Mouse (Mus musculus) hindbrain, postnatal 0 days (tissue): ENCODE measurements around the gene Olfr355. TPM values are rescaled to one million over a fixed set of nuclear protein-coding genes. Genes with fewer than 3 reads are reported as not detected.

Experiments
- ATAC-seq: fragments of 200-750 bp; cut with Nextera tagmentation; 2 replicates; pipeline ENCODE4 v1.8.0; 2017; ENCODE audit warnings: mild to moderate bottlenecking, moderate TSS enrichment, moderate library complexity
- DNase-seq: peaks from one replicate; pipeline ENCODE4 v3.0.0-alpha.2; 2015; ENCODE audit warnings: low spot score
- H3K27ac ChIP-seq: fragments of 300-500 bp; sonication (generic); 2 replicates; pipeline ENCODE4 v1.5.1; 2014; ENCODE audit warnings: mild to moderate bottlenecking
- H3K27me3 ChIP-seq: fragments of 300-500 bp; sonication (generic); 2 replicates; pipeline ENCODE4 v1.6.1; 2014; ENCODE audit warnings: low read length, mixed read lengths; ENCODE audit not compliant: insufficient read depth
- H3K36me3 ChIP-seq: fragments of 300-500 bp; sonication (generic); 2 replicates; pipeline ENCODE4 v1.6.1; 2014; ENCODE audit warnings: low read length, mixed read lengths; ENCODE audit not compliant: insufficient read depth
- H3K4me1 ChIP-seq: fragments of 300-500 bp; sonication (generic); 2 replicates; pipeline ENCODE4 v1.6.1; 2014; ENCODE audit warnings: antibody characterized with exemption, low read length, mixed read lengths; ENCODE audit not compliant: insufficient read depth
- H3K4me2 ChIP-seq: fragments of 300-500 bp; sonication (generic); 2 replicates; pipeline ENCODE4 v1.6.1; 2014; ENCODE audit warnings: low read depth, mild to moderate bottlenecking, low read length, moderate library complexity, mixed read lengths
- H3K4me3 ChIP-seq: fragments of 300-500 bp; sonication (generic); 2 replicates; pipeline ENCODE4 v1.5.1; 2014; ENCODE audit warnings: low read length
- H3K9ac ChIP-seq: fragments of 300-500 bp; sonication (generic); replicated peaks from 2 replicates; pipeline ENCODE4 v1.6.1; 2014; ENCODE audit warnings: mild to moderate bottlenecking, low read length, moderate library complexity, mixed read lengths
- H3K9me3 ChIP-seq: fragments of 300-500 bp; sonication (generic); 2 replicates; pipeline ENCODE4 v1.6.1; 2016; ENCODE audit warnings: low read length, mixed read lengths
- CTCF ChIP-seq: IDR thresholded peaks from 2 replicates; pipeline ENCODE4 v1.5.1; 2016; ENCODE audit warnings: antibody characterized with exemption, control low read depth, low read depth
- WGBS: fragments of 180-500 bp; shearing (Covaris S2); extraction: QIAGEN DNeasy Blood & Tissue Kit; methylation state at CpG from one replicate; pipeline ENCODE4 v1.1.7; 2014; 5-methylcytosine and 5-hydroxymethylcytosine counted together
- polyA plus RNA-seq: library from polyadenylated mRNA; unstranded; fragments of >200 nt; fragmentation: Nextera tagmentation; extraction: Ambion mirVana; gene quantifications from 2 replicates; pipeline ENCODE4 v1.2.1, GENCODE M21; 2015
- total RNA-seq: library from RNA; depleted of rRNA; stranded (reverse); fragments of >200 nt; gene quantifications from 2 replicates; pipeline ENCODE4 v1.2.3, GENCODE M21; 2014; rRNA removed

The Olfr355 gene
- total RNA-seq: not detected in 2 replicates
- not detected in 2 replicates for polyA plus RNA-seq

DNA sequence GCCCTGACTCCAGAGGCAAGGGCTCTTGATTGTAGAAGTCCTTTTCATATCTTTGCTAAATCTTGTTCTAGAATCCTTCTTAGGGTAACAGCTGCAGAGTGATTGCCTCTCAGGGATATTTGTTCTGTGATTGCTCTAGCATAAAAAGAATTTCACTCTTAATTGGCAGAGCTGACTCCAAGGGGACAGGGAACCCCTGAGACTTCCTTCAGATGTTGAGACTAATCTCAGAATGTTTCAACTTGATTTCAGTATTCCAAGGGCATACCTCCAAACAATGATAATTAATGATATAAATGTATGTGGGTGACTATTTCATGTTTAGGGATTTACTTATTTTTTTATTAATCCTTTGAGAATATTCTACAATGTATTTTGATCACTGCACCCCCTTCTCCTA is at the start of gene Olfr355:
Gene Olfr355, minus strand, starts transcription at position 101 of the 400 bp plus-strand sequence.
- no peak within 1 kb of the TSS for H3K4me2 ChIP-seq
- no peak for ATAC-seq
- H3K27ac ChIP-seq: no peak within 1 kb of the TSS
- no peaks in the 10 kb centered on the region for H3K27me3 ChIP-seq
- no peak for DNase-seq
- H3K9ac ChIP-seq: no peak within 1 kb of the TSS
- H3K36me3 ChIP-seq: no peaks in the 10 kb centered on the region
- no peaks in the 10 kb centered on the region for H3K4me1 ChIP-seq
- peaks cover 4% of the 10 kb centered on the region; the same call in 1 of the 2 replicates for H3K9me3 ChIP-seq
- no peak within 1 kb of the TSS for H3K4me3 ChIP-seq
- no peak for TF ChIP-seq CTCF

DNA sequence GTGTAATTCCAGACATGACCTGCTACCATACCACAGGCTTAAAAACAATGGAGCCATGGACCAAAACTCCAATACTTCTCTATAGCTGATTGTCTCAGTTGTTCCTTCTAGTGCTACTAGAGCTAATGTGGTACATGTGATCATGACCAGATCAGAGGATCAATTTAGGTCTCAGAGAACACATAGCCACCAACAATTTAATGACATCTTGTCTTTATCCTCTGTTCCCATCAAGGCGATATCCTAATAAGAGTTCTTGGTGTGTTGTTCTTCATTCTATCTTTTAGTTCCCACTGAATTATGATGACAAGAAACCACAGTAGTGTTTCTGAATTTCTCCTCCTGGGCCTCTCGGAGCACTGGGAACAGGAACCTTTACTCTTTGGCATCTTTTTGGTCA is 8.1 kb upstream of the Olfr355 start, which contains the start of gene Olfr356:
Gene Olfr356, plus strand, starts transcription at position 301 of the 400 bp plus-strand sequence.
- Histone ChIP-seq H3K27me3 (no peaks in the 10 kb centered on the region), H3K4me3 (no peak within 1 kb of the TSS), H3K27ac (no peak within 1 kb of the TSS), H3K4me1 (no peaks in the 10 kb centered on the region), H3K36me3 (no peaks in the 10 kb centered on the region), H3K4me2 (no peak within 1 kb of the TSS), H3K9me3 (0 out of 2 replicates have a peak, but pooled peaks cover 8% of the 10 kb centered on the region), H3K9ac (no peak within 1 kb of the TSS)
- DNase-seq (no peak), ATAC-seq (no peak)
- no peak for TF ChIP-seq CTCF
- WGBS: 85% methylated on average over 2 of the region's 2 CpGs

DNA sequence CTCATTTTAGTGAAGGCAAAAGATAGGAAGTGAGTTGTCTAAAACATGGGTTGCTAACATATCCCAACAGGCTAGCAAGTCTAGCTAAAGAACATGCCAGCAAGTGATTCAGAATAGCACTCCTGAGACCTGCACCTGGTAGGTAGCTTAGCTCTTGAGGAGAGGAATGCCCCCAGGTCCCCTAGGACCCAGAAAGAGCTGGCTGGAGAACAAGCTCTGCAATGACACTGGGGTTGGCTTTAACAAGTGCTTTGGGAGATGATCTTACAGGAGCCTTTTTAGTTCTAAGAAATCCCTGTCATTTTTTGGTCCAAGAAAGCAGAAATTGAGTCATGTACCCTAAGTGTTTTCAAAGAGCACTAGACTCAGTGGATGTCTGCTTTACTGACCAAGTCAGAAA is 23.3 kb downstream of the Olfr355 start, which contains the start of gene Olfr354:
Gene Olfr354, plus strand, starts transcription at position 301 of the 400 bp plus-strand sequence.
- ATAC-seq: no peak

DNA sequence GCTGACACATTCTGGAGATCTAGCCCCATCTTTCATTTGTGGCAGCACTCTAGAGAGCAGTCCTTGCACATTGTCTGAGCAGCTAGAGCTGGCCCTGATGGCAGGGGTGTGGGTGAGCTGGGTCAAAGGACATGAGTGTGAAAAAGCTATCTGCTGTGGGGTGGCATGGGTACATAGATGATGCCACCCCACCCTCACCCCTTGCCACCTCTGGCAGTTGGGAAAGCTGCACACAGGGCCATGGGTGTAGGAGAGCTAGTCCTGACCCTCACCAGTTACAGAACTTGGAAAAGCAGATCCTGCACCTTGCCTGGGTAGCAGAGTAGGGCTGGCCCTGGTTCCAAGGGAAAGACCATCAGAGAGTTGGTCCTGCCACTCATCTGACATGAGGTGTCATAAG is 31.6 kb downstream of the Olfr355 start:
- no peak for TF ChIP-seq CTCF
- no peak overlapping the region for H3K4me2 ChIP-seq
- H3K36me3 ChIP-seq: no peaks in the 10 kb centered on the region
- H3K4me3 ChIP-seq: no peak overlapping the region
- H3K27me3 ChIP-seq: no peaks in the 10 kb centered on the region
- H3K9me3 ChIP-seq: no peaks in the 10 kb centered on the region
- H3K9ac ChIP-seq: no peak overlapping the region
- H3K27ac ChIP-seq: no peak overlapping the region
- DNase-seq (no peak), ATAC-seq (no peak)
- no peaks in the 10 kb centered on the region for H3K4me1 ChIP-seq

More for the DNA sequence above, 23.3 kb downstream of the Olfr355 start, which contains the start of gene Olfr354:
- DNase-seq: no peak
- peaks cover 8% of the 10 kb centered on the region; the same call in 1 of the 2 replicates for H3K9me3 ChIP-seq
- no peaks in the 10 kb centered on the region for H3K27me3 ChIP-seq
- no peaks in the 10 kb centered on the region for H3K36me3 ChIP-seq
- no peaks in the 10 kb centered on the region for H3K4me1 ChIP-seq
- no peak within 1 kb of the TSS for H3K9ac ChIP-seq
- TF ChIP-seq CTCF: no peak
- no peak within 1 kb of the TSS for H3K4me2 ChIP-seq
- H3K4me3 ChIP-seq: no peak within 1 kb of the TSS
- no peak within 1 kb of the TSS for H3K27ac ChIP-seq

DNA sequence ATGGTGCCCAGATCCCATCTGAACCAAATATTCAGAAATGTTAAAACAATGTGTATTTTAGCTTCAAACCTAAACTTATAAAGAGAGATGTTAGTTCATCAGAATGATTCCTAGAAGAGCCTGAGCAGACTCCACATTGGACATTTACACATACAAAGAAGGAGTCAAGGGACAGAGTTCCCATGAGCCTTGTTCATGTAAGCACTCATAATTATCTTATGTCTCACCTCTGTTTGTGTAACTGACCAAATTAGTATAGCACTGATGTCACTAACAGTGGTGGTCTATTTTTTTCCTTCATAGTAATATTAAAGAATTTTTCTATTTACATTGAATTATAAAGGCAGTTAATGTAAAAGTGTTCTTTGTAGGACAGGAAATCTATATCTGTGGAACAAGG is 35.9 kb downstream of the Olfr355 start, which contains the start of gene Olfr353:
Gene Olfr353, minus strand, starts transcription at position 101 of the 400 bp plus-strand sequence.
- H3K9me3 ChIP-seq: no peaks in the 10 kb centered on the region
- H3K27me3 ChIP-seq: no peaks in the 10 kb centered on the region
- no peak for TF ChIP-seq CTCF
- no peak within 1 kb of the TSS for H3K4me2 ChIP-seq
- H3K27ac ChIP-seq: no peak within 1 kb of the TSS
- no peak for DNase-seq
- no peaks in the 10 kb centered on the region for H3K4me1 ChIP-seq
- no peak for ATAC-seq
- no peak within 1 kb of the TSS for H3K4me3 ChIP-seq
- H3K36me3 ChIP-seq: no peaks in the 10 kb centered on the region
- H3K9ac ChIP-seq: no peak within 1 kb of the TSS

Other genes starting within 250 kb of the Olfr355 start
- gene Olfr346, start 243.1 kb downstream of the Olfr355 start, total RNA-seq: not detected in 2 replicates
- not detected in 2 replicates for gene Olfr346, start 243.1 kb downstream of the Olfr355 start, polyA plus RNA-seq
- gene Olfr347, start 197.0 kb downstream of the Olfr355 start, total RNA-seq: not detected in 2 replicates
- gene Olfr347, start 197.0 kb downstream of the Olfr355 start, polyA plus RNA-seq: not detected in 2 replicates
- not detected in 2 replicates for gene Olfr348, start 144.6 kb downstream of the Olfr355 start, total RNA-seq
- not detected in 2 replicates for gene Olfr348, start 144.6 kb downstream of the Olfr355 start, polyA plus RNA-seq
- gene Olfr50, start 138.4 kb downstream of the Olfr355 start, total RNA-seq: not detected in 2 replicates
- not detected in 2 replicates for gene Olfr50, start 138.4 kb downstream of the Olfr355 start, polyA plus RNA-seq
- gene Olfr3, start 111.9 kb downstream of the Olfr355 start, total RNA-seq: not detected in 2 replicates
- not detected in 2 replicates for gene Olfr3, start 111.9 kb downstream of the Olfr355 start, polyA plus RNA-seq
- not detected in 2 replicates for gene Olfr350, start 82.6 kb downstream of the Olfr355 start, total RNA-seq
- gene Olfr350, start 82.6 kb downstream of the Olfr355 start, polyA plus RNA-seq: not detected in 2 replicates
- not detected in 2 replicates for gene Olfr351, start 66.2 kb downstream of the Olfr355 start, total RNA-seq
- gene Olfr351, start 66.2 kb downstream of the Olfr355 start, polyA plus RNA-seq: not detected in 2 replicates
- not detected in 2 replicates for gene Olfr352, start 60.4 kb downstream of the Olfr355 start, total RNA-seq
- gene Olfr352, start 60.4 kb downstream of the Olfr355 start, polyA plus RNA-seq: not detected in 2 replicates
- not detected in 2 replicates for gene Olfr353, start 36.0 kb downstream of the Olfr355 start, total RNA-seq
- not detected in 2 replicates for gene Olfr353, start 36.0 kb downstream of the Olfr355 start, polyA plus RNA-seq
- gene Olfr354, start 23.2 kb downstream of the Olfr355 start, total RNA-seq: not detected in 2 replicates
- not detected in 2 replicates for gene Olfr354, start 23.2 kb downstream of the Olfr355 start, polyA plus RNA-seq
- not detected in 2 replicates for gene Olfr356, start 8.2 kb upstream of the Olfr355 start, total RNA-seq
- gene Olfr356, start 8.2 kb upstream of the Olfr355 start, polyA plus RNA-seq: not detected in 2 replicates
- gene Olfr357, start 64.9 kb upstream of the Olfr355 start, total RNA-seq: not detected in 2 replicates
- not detected in 2 replicates for gene Olfr357, start 64.9 kb upstream of the Olfr355 start, polyA plus RNA-seq
- not detected in 2 replicates for gene Olfr358, start 80.4 kb upstream of the Olfr355 start, total RNA-seq
- gene Olfr358, start 80.4 kb upstream of the Olfr355 start, polyA plus RNA-seq: not detected in 2 replicates
- gene Olfr360, start 136.8 kb upstream of the Olfr355 start, total RNA-seq: not detected in 2 replicates
- gene Olfr360, start 136.8 kb upstream of the Olfr355 start, polyA plus RNA-seq: not detected in 2 replicates
- not detected in 2 replicates for gene Olfr361, start 160.4 kb upstream of the Olfr355 start, total RNA-seq
- not detected in 2 replicates for gene Olfr361, start 160.4 kb upstream of the Olfr355 start, polyA plus RNA-seq
- not detected in 2 replicates for gene Olfr362, start 189.0 kb upstream of the Olfr355 start, total RNA-seq
- not detected in 2 replicates for gene Olfr362, start 189.0 kb upstream of the Olfr355 start, polyA plus RNA-seq
- gene Olfr364-ps1, start 210.4 kb upstream of the Olfr355 start, total RNA-seq: not detected in 2 replicates
- not detected in 2 replicates for gene Olfr364-ps1, start 210.4 kb upstream of the Olfr355 start, polyA plus RNA-seq